Mouse (Mus musculus) midbrain, postnatal 0 days (tissue): ENCODE measurements around the gene Pxmp4. TPM values are rescaled to one million over a fixed set of nuclear protein-coding genes. Genes with fewer than 3 reads are reported as not detected.

Source experiments
- ATAC-seq: fragments of 200-750 bp; cut with Nextera tagmentation; 2 replicates; pipeline ENCODE4 v1.8.0; 2017; ENCODE audit warnings: moderate number of reproducible peaks, mild to moderate bottlenecking, moderate TSS enrichment, moderate library complexity; ENCODE audit not compliant: low FRiP score
- DNase-seq: peaks from one replicate; pipeline ENCODE4 v3.0.0-alpha.2; 2015; ENCODE audit warnings: low spot score
- H3K27ac ChIP-seq: fragments of 300-500 bp; sonication (generic); 2 replicates; pipeline ENCODE4 v1.5.1; 2014; ENCODE audit warnings: low read depth, mild to moderate bottlenecking, low read length, mixed read lengths
- H3K27me3 ChIP-seq: fragments of 300-500 bp; sonication (generic); 2 replicates; pipeline ENCODE4 v1.6.1; 2014; ENCODE audit warnings: low read length, control low read depth, mixed read lengths; ENCODE audit not compliant: insufficient read depth
- H3K36me3 ChIP-seq: fragments of 300-500 bp; sonication (generic); 2 replicates; pipeline ENCODE4 v1.6.1; 2014; ENCODE audit warnings: low read length, control low read depth, mixed read lengths; ENCODE audit not compliant: insufficient read depth
- H3K4me1 ChIP-seq: fragments of 300-500 bp; sonication (generic); 2 replicates; pipeline ENCODE4 v1.6.1; 2014; ENCODE audit warnings: mild to moderate bottlenecking, control low read depth, antibody characterized with exemption, low read length, mixed read lengths; ENCODE audit not compliant: insufficient read depth
- H3K4me2 ChIP-seq: fragments of 300-500 bp; sonication (generic); 2 replicates; pipeline ENCODE4 v1.6.1; 2014; ENCODE audit warnings: low read depth, mild to moderate bottlenecking, low read length, mixed read lengths; ENCODE audit not compliant: poor library complexity, severe bottlenecking
- H3K4me3 ChIP-seq: fragments of 300-500 bp; sonication (generic); 2 replicates; pipeline ENCODE4 v1.5.1; 2014; ENCODE audit warnings: low read depth, mild to moderate bottlenecking, low read length, moderate library complexity
- H3K9ac ChIP-seq: fragments of 300-500 bp; sonication (generic); replicated peaks from 2 replicates; pipeline ENCODE4 v1.6.1; 2014; ENCODE audit warnings: mild to moderate bottlenecking, low read length, moderate library complexity, mixed read lengths; ENCODE audit not compliant: poor library complexity, severe bottlenecking
- H3K9me3 ChIP-seq: fragments of 300-500 bp; sonication (generic); 2 replicates; pipeline ENCODE4 v1.6.1; 2016; ENCODE audit warnings: low read length, control low read depth
- CTCF ChIP-seq: IDR thresholded peaks from 2 replicates; pipeline ENCODE4 v1.5.1; 2016; ENCODE audit warnings: antibody characterized with exemption, mild to moderate bottlenecking
- WGBS: fragments of 180-500 bp; shearing (Covaris S2); extraction: QIAGEN DNeasy Blood & Tissue Kit; methylation state at CpG from one replicate; pipeline ENCODE4 v1.1.7; 2014; 5-methylcytosine and 5-hydroxymethylcytosine counted together
- polyA plus RNA-seq: library from polyadenylated mRNA; unstranded; fragments of >200 nt; fragmentation: Nextera tagmentation; extraction: Ambion mirVana; gene quantifications from 2 replicates; pipeline ENCODE4 v1.2.1, GENCODE M21; 2015
- total RNA-seq: library from RNA; depleted of rRNA; stranded (reverse); fragments of >200 nt; gene quantifications from 2 replicates; pipeline ENCODE4 v1.2.3, GENCODE M21; 2014

The Pxmp4 gene
- total and polyA plus RNA-seq, 2 experiments from 2014 or later, result 16.1 to 17.8 TPM

DNA sequence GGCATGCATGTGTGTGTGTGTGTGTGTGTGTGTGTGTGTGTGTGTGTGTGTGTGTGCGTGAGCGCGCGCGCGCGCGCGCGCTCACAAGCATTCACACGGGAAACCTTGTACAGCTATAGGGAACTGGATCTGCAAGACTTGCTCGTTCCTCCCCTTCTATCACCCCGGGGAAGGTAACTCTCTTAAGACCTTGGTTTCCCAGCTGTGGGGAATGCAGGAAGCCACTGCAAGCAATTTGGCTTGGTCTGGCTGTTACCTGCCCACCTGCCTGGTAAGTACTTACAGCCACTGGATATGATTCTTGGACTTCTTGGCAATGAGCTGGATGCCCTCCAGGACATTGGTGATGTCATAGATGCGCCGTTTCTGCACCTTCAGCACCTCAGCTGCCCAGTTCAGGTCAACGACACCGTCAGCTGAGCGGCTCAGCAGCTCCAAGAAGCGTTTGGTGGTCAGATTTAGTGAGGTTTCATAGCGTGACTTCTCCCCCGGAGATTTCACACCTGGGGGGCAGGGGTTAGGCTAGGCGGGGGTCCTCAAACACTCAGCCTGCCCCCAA lies 39.8 kb downstream of the Pxmp4 start:
- 93% methylated on average over 22 of the region's 22 CpGs for WGBS
- no peaks in the 10 kb centered on the region for H3K9me3 ChIP-seq
- TF ChIP-seq CTCF, result no peak

DNA sequence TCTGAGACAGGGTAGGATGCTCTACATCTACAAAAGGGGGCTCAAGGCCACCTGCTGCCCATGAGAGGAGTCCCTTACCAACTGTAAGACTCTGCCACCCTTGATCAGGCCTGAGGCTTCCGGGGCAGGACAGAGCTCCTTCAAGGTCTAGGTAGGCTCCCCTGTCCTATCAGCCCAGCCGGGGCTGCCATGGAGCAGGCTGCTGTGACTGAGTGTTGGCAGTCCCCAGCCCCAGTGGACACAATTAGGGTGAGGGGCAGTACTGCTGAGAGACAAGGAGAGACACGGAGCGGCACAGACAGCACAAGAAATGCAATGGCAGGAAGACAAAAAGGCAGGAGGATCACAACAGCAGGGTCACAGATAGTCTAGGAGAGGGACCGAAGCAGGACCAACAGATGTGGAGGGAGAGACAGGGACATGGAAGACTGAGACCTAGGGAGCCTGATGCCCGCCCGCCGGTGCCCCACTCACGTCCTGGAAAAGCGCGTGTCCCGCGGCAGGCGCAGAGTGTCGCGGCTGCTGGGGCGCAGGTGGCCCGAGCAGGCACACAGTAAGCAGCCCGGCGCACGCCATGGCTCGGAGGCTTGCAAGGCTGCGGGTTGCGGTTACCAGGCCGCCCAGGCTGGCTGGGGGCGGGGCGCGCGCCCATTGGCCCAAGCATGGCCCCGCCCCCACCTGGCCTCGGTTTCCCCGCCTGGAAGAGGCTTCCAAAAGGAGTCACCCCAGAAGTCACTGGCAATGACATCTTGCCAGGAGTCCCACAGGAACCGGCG lies 45.1 kb downstream of the Pxmp4 start, which contains the start of gene Necab3:
TSS of gene Necab3 (minus strand) at position 627 of the 776 bp plus-strand sequence.
- no peak for DNase-seq
- 0 out of 2 replicates have a peak, but pooled peaks cover 3% of the 10 kb centered on the region for H3K36me3 ChIP-seq
- peaks cover 9% of the 10 kb centered on the region for H3K4me1 ChIP-seq
- ATAC-seq, result peak; percentile 61; the same call in 1 of the 2 replicates
- H3K27me3 ChIP-seq, result no peaks in the 10 kb centered on the region
- no peak within 1 kb of the TSS for H3K27ac ChIP-seq
- H3K4me3 ChIP-seq, result peak within 1 kb of the TSS; percentile 47
- TF ChIP-seq CTCF, result no peak
- H3K9ac ChIP-seq, result peak within 1 kb of the TSS; percentile 63
- 8% methylated on average over 32 of the region's 34 CpGs for WGBS
- no peaks in the 10 kb centered on the region for H3K9me3 ChIP-seq
- H3K4me2 ChIP-seq, result peak within 1 kb of the TSS; percentile 80

More for the DNA sequence above, 39.8 kb downstream of the Pxmp4 start:
- H3K27ac ChIP-seq, result no peak overlapping the region
- ATAC-seq (no peak), DNase-seq (no peak)
- H3K4me2 ChIP-seq, result no peak overlapping the region
- no peaks in the 10 kb centered on the region for H3K36me3 ChIP-seq
- H3K4me1 ChIP-seq, result peaks cover 3% of the 10 kb centered on the region; the same call in 1 of the 2 replicates
- no peak overlapping the region for H3K4me3 ChIP-seq
- no peak overlapping the region for H3K9ac ChIP-seq
- no peaks in the 10 kb centered on the region for H3K27me3 ChIP-seq

DNA sequence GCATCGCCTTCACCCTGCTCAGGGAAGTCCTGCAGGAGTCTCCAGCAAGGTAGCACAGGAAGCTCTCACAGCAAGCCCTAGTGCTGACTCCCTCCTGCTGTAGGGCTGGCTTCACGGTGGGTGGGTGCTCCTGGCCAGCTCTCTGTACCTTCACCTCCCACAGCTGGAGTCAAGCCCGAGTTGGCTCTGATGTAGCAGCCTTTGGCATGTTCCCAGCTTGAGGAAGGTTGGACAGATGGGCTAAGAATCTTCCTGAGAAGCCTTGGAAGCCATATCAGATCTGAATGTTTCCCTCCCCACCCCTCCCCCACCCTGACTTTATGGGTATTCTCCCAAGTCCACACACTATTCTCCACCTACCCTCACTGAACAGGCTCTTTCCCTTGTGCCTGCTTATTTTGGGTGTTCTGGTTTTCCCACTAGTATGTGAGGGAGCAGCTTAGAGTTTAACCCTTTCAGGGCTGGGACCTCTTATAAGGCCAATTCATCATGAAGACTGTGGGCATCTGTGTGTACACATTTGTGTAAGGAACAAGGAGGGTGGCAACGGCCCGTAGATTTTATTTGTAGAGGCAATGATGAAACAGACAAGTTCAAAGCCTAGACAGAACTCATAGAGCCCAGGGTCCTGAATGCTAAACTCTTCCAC lies 46.2 kb downstream of the Pxmp4 start:
- no peak for TF ChIP-seq CTCF
- H3K4me3 ChIP-seq, result no peak overlapping the region; the same call in 1 of the 2 replicates
- no peaks in the 10 kb centered on the region for H3K27me3 ChIP-seq
- no peaks in the 10 kb centered on the region for H3K9me3 ChIP-seq
- H3K4me1 ChIP-seq, result peaks cover 14% of the 10 kb centered on the region
- DNase-seq (no peak), ATAC-seq (no peak)
- H3K4me2 ChIP-seq, result peak overlapping the region; percentile 80
- H3K36me3 ChIP-seq, result 0 out of 2 replicates have a peak, but pooled peaks cover 3% of the 10 kb centered on the region
- H3K27ac ChIP-seq, result no peak overlapping the region
- 51% methylated on average over 5 of the region's 5 CpGs for WGBS
- 0 out of 2 replicates have a peak overlapping the region, but pooled peaks have one; percentile 4 for H3K9ac ChIP-seq

DNA sequence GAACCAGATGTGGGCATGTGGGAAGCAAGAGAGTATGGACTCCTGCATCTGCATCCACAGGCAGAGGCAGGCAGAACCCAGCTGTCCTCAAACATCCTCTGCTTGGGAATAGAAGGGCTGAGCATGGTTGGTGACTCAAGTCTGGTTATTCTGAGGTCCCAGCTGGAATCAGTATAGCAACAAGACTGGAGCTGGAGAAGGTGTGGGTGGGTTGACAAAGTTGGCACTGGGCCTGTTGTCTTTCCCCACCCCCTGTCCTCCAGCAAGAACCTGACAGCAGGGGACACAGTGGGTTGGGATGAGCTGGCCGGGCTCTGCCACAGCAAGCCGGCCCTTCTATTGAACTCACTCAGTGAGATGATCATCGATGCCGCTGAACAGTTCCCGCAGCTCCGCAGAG lies 48.3 kb downstream of the Pxmp4 start:
- DNase-seq (no peak), ATAC-seq (no peak)
- H3K9ac ChIP-seq, result no peak overlapping the region
- TF ChIP-seq CTCF, result no peak
- no peaks in the 10 kb centered on the region for H3K27me3 ChIP-seq
- no peak overlapping the region for H3K4me3 ChIP-seq
- peaks cover 17% of the 10 kb centered on the region for H3K4me1 ChIP-seq
- no peak overlapping the region for H3K27ac ChIP-seq
- no peaks in the 10 kb centered on the region for H3K9me3 ChIP-seq
- H3K4me2 ChIP-seq, result no peak overlapping the region
- WGBS, result 65% methylated on average over 6 of the region's 6 CpGs
- 0 out of 2 replicates have a peak, but pooled peaks cover 3% of the 10 kb centered on the region for H3K36me3 ChIP-seq

DNA sequence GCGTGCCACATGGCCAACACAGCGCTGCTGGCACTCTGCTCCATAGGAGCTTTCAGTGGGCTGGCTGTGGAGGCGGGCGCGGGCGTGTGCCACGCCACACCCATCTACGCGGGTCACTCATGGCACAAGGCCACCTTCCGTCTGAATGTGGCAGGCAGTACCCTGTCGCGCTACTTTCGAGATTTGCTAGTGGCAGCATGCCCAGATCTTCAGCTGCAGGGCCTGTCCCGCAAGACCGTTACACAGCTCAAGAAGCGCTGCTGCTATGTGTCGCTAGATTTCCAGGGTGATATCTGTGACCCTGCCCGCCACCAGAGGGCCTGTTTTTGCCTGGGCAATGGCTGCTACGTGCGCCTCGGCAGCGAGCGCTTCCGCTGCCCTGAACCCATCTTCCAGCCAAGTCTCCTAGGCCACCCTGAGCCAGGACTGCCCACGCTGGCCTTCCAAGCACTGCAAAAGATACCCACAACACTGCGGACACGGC lies 51.0 kb downstream of the Pxmp4 start:
- Histone ChIP-seq H3K9me3 (no peaks in the 10 kb centered on the region), H3K4me2 (peak overlapping the region; percentile 30), H3K4me3 (no peak overlapping the region), H3K9ac (no peak overlapping the region), H3K36me3 (0 out of 2 replicates have a peak, but pooled peaks cover 3% of the 10 kb centered on the region), H3K4me1 (peaks cover 14% of the 10 kb centered on the region; the same call in 1 of the 2 replicates), H3K27me3 (no peaks in the 10 kb centered on the region), H3K27ac (no peak overlapping the region)
- ATAC-seq, result peak; percentile 59
- 24% methylated on average over 27 of the region's 27 CpGs for WGBS
- TF ChIP-seq CTCF, result peak; percentile 68
- peak; percentile 91 for DNase-seq
